10 mouse cellular contexts compared by ENCODE assay signal in genomic region chr4:98722454-98722853, GRCm38 (mm10). TPM values are rescaled to one million over a fixed set of nuclear protein-coding genes. Genes with fewer than 3 reads are reported as not detected.
DNase-seq lines count a peak whose midpoint lies in the region; ATAC-seq lines count a peak whose summit lies in the region.
"Had no signal": no experiment of that assay in that cellular context is flagged by ENCODE, and none has a peak within 500 bp of the region (broad histone marks: within the 10 kb centered on the region; RNA-seq: fewer than 3 reads in every experiment).

No protein-coding gene starts in this region.

- H3K27ac ChIP-seq in heart, embryonic 11.5 days (ENCODE audit: low read depth, low read length): no peak overlapping the region
- no peak overlapping the region for H3K27ac ChIP-seq in embryonic facial prominence, embryonic 11.5 days (replicated peaks; ENCODE audit: low read depth, low read length)
- H3K27ac ChIP-seq in hindbrain, embryonic 14.5 days: no peak overlapping the region
- H3K27ac ChIP-seq in midbrain, embryonic 12.5 days (replicated peaks): no peak overlapping the region
- H3K27ac ChIP-seq: limb, embryonic 12.5 days had no signal

- no peak overlapping the region for H3K4me2 ChIP-seq in heart, embryonic 11.5 days
- no peak overlapping the region for H3K4me2 ChIP-seq in embryonic facial prominence, embryonic 11.5 days (ENCODE audit: low read depth, low read length)
- no peak overlapping the region for H3K4me2 ChIP-seq in hindbrain, embryonic 14.5 days (replicated peaks)
- no peak overlapping the region for H3K4me2 ChIP-seq in midbrain, embryonic 12.5 days (replicated peaks)
- H3K4me2 ChIP-seq: limb, embryonic 12.5 days had no signal

- no peaks in the 10 kb centered on the region for H3K4me1 ChIP-seq in heart, embryonic 11.5 days (ENCODE audit: control insufficient read depth, insufficient read depth, low read length)
- peaks cover 4% of the 10 kb centered on the region; the same call in 1 of the 2 replicates for H3K4me1 ChIP-seq in embryonic facial prominence, embryonic 11.5 days (ENCODE audit: control insufficient read depth, insufficient read depth, low read length)
- H3K4me1 ChIP-seq in hindbrain, embryonic 14.5 days (replicated peaks; ENCODE audit: control insufficient read depth, insufficient read depth, low read length): peaks cover 10% of the 10 kb centered on the region; the same call in 1 of the 2 replicates
- H3K4me1 ChIP-seq in midbrain, embryonic 12.5 days: peaks cover 11% of the 10 kb centered on the region

- no peaks in the 10 kb centered on the region for H3K36me3 ChIP-seq in heart, embryonic 11.5 days (ENCODE audit: control insufficient read depth, insufficient read depth, low read length)
- no peaks in the 10 kb centered on the region for H3K36me3 ChIP-seq in embryonic facial prominence, embryonic 11.5 days (replicated peaks; ENCODE audit: control insufficient read depth, insufficient read depth, low read depth, low read length)
- H3K36me3 ChIP-seq in hindbrain, embryonic 14.5 days (replicated peaks; ENCODE audit: control insufficient read depth, insufficient read depth): no peaks in the 10 kb centered on the region
- H3K36me3 ChIP-seq in midbrain, embryonic 12.5 days: no peaks in the 10 kb centered on the region
- H3K36me3 ChIP-seq: G1E; limb, embryonic 12.5 days had no signal

- H3K9me3 ChIP-seq in heart, embryonic 11.5 days (replicated peaks; ENCODE audit: control insufficient read depth, low read length): no peaks in the 10 kb centered on the region
- H3K9me3 ChIP-seq in embryonic facial prominence, embryonic 11.5 days (replicated peaks; ENCODE audit: control insufficient read depth, low read length): no peaks in the 10 kb centered on the region
- H3K9me3 ChIP-seq in hindbrain, embryonic 14.5 days (ENCODE audit: control insufficient read depth, low read length): no peaks in the 10 kb centered on the region
- no peaks in the 10 kb centered on the region for H3K9me3 ChIP-seq in midbrain, embryonic 12.5 days
- H3K9me3 ChIP-seq: limb, embryonic 12.5 days had no signal

- H3K27me3 ChIP-seq in heart, embryonic 11.5 days (ENCODE audit: control insufficient read depth, insufficient read depth, low read length): peaks cover 3% of the 10 kb centered on the region
- H3K27me3 ChIP-seq in embryonic facial prominence, embryonic 11.5 days (ENCODE audit: control insufficient read depth, insufficient read depth, low read length): peaks cover 11% of the 10 kb centered on the region
- H3K27me3 ChIP-seq in hindbrain, embryonic 14.5 days (ENCODE audit: control insufficient read depth, insufficient read depth, low read length): peaks cover 17% of the 10 kb centered on the region
- H3K27me3 ChIP-seq in midbrain, embryonic 12.5 days: peaks cover 25% of the 10 kb centered on the region

- DNase-seq in heart, postnatal 10 days: peak; percentile 50 to 65
- peak; percentile 21 to 24 for DNase-seq in adrenal gland, postnatal 4 days (ENCODE audit: low spot score in 2 of 2)
- peak; percentile 88 for DNase-seq in embryonic facial prominence, embryonic 11.5 days (ENCODE audit: low spot score)
- DNase-seq in hindbrain, embryonic 14.5 days (ENCODE audit: low spot score): peak; percentile 74
- peak; percentile 49 to 68 for DNase-seq in left cerebral cortex, adult 18-20 months (ENCODE audit: low spot score in 2 of 2)
- peak; percentile 5 to 7 for DNase-seq in spleen, postnatal 36 days (ENCODE audit: low spot score in 2 of 2)

- no peak overlapping the region for H3K9ac ChIP-seq in heart, embryonic 11.5 days (ENCODE audit: low read depth, low read length)
- no peak overlapping the region for H3K9ac ChIP-seq in embryonic facial prominence, embryonic 11.5 days (replicated peaks; ENCODE audit: low read length)
- no peak overlapping the region for H3K9ac ChIP-seq in hindbrain, embryonic 14.5 days
- no peak overlapping the region for H3K9ac ChIP-seq in midbrain, embryonic 12.5 days (replicated peaks)
- H3K9ac ChIP-seq: limb, embryonic 12.5 days had no signal

- H3K4me3 ChIP-seq in heart, embryonic 11.5 days (ENCODE audit: low read depth, low read length): no peak overlapping the region
- no peak overlapping the region for H3K4me3 ChIP-seq in embryonic facial prominence, embryonic 11.5 days (ENCODE audit: low read depth, low read length)
- no peak overlapping the region for H3K4me3 ChIP-seq in hindbrain, embryonic 14.5 days (replicated peaks; ENCODE audit: low read length)
- no peak overlapping the region for H3K4me3 ChIP-seq in midbrain, embryonic 12.5 days
- H3K4me3 ChIP-seq: limb, embryonic 12.5 days had no signal

- no peak for ATAC-seq in heart, embryonic 11.5 days (replicated peaks; ENCODE audit: insufficient number of reproducible peaks, low FRiP score, low TSS enrichment)
- ATAC-seq in embryonic facial prominence, embryonic 11.5 days (replicated peaks; ENCODE audit: insufficient number of reproducible peaks, low FRiP score, low TSS enrichment, low read depth): 0 out of 2 replicates have a peak, but pooled peaks have one; percentile 57
- ATAC-seq in hindbrain, embryonic 14.5 days (ENCODE audit: low FRiP score): peak; percentile 29; the same call in 1 of the 2 replicates
- ATAC-seq in midbrain, embryonic 12.5 days (ENCODE audit: low FRiP score, low read depth): peak; percentile 45; the same call in 1 of the 2 replicates

- WGBS in heart, embryonic 11.5 days (ENCODE audit: insufficient replicate concordance): 11% methylated on average over 8 of the region's 8 CpGs
- 13% methylated on average over 8 of the region's 8 CpGs for WGBS in embryonic facial prominence, embryonic 11.5 days
- WGBS in hindbrain, embryonic 14.5 days: 13% methylated on average over 8 of the region's 8 CpGs
- 16% methylated on average over 8 of the region's 8 CpGs for WGBS in midbrain, embryonic 12.5 days

- intact Hi-C loops in heart, postnatal 10 days (cut with DNase I): no loop called here

RNA-seq across cellular contexts. Expression of gene L1td1, which starts 4.1 kb away (rescaled TPM):
- total RNA-seq in heart, postnatal 10 days (2021): not detected
- 0.10 and 0.26 TPM in 2 replicates for polyA plus RNA-seq in heart, embryonic 11.5 days (2014; fragmentation: Nextera tagmentation; extraction: Ambion mirVana)
- total RNA-seq in adrenal gland, postnatal 4 days (2021): not detected
- polyA plus RNA-seq in embryonic facial prominence, embryonic 11.5 days (2014; fragmentation: Nextera tagmentation; extraction: Ambion mirVana): 0.24 and 0.32 TPM in 2 replicates
- polyA plus RNA-seq in hindbrain, embryonic 14.5 days (2014; fragmentation: Nextera tagmentation; extraction: Ambion mirVana): not detected in 2 replicates
- total RNA-seq in left cerebral cortex, adult 18-20 months (2021): under 1 TPM in 1 of 2 experiments, not detected in 1; 0.14 TPM
- polyA plus RNA-seq in midbrain, embryonic 12.5 days (2016; fragmentation: Nextera tagmentation; extraction: Ambion mirVana): 0.28 TPM in 1 of 2 replicates, not detected in the other
- polyA plus RNA-seq: G1E had no signal

Comparison
In these comparisons a context has a peak if more than half of its experiments do, and no peak if none do; other contexts are left out.
1. DNase-seq: peak in every context shown above with its lines; median percentile 88 in embryonic facial prominence, embryonic 11.5 days; 74 in hindbrain, embryonic 14.5 days; 58 in left cerebral cortex, adult 18-20 months; 58 in heart, postnatal 10 days; 22 in adrenal gland, postnatal 4 days; 6 in spleen, postnatal 36 days.